Mouse (Mus musculus) CD4-positive helper T cell, adult 2 months (primary cell): Measurements from ENCODE around the gene Dab2.

Source experiments
- DNase-seq: peaks from one replicate; pipeline ENCODE4 v3.0.0-alpha.2; 2012; ENCODE audit warnings: low read depth, missing footprints, low spot score

The Dab2 gene

DNA sequence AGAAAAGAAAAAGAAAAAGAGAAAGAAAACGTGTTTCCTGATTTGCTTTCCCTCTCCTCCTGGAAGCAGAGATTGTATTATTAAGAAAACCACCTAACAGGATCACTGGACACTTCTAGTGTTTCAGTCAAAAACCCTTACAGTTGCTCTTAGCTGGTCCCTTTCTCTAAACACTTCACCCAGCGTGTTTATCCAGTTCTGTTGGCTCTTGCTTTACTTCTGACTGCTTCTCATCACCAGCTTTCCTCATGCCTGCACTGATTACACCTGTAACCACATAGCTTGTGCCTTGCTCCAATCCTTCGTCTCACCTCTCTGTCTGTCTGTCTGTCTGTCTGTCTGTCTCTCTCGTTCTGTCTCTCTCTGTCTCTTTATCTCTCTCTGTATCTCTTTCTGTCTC is 25.9 kb downstream of the Dab2 start:
- DNase-seq = no peak

DNA sequence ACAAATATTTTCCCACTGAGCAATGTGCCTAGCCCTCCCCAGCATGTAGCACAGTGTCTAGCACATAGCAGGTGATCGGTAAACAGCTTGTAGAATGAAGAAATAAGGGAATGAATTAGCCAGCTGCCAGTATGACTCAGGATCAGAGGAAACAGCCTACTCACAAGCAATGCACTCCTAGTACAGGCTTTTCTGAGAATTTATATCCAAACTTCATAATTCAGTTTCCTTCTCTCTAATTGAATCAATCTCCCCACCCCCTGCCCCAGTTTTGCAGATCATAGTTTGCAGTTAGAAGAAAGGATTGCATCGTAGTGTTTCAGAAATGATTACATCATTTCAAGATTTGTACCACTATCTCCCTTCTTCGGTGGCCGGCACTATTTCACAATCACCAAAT is 26.4 kb downstream of the Dab2 start:
- no peak for DNase-seq

DNA sequence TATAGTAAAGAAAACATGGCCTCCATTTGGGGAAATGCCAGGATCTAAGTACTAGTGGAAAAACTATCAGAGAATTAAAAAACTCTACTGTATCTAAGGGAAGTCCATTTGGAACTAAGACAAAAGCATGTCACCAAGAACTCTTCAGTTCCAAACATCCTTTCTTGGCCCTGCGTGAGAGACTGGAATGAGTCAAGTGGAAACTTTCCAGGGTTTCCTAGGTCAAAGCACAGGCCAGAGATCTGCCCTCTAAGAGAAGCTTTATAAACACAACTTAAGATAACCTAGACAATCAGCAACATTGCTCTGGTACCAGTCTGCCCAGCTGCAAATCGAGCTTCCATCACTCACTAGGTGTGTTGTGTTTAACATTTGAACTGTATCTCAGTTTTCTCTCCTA is 31.8 kb downstream of the Dab2 start:
- no peak for DNase-seq

- no peak for DNase-seq
Observed at GRCm38 (mm10) chr15:6334664-6335206, 35.1 kb downstream of the Dab2 start.

DNA sequence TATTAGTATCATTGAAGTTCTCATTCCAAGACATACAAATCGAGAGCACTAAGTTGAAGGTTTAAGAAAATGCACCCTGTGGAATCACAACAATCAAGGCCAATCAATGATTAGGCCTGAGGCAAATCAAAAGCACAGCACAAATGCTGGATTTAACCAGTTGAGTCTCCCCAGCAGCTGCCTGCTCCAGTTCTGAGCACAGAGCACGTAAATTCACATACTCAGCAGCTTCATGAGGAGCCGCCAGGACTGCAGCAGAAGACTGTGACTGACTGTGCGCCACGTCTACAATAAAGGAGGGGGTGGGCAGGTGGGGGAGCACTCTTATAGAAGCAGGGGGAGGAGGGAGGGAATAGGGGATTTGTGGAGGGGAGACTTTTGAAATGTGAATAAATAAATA is 40.2 kb downstream of the Dab2 start:
- DNase-seq = no peak

DNA sequence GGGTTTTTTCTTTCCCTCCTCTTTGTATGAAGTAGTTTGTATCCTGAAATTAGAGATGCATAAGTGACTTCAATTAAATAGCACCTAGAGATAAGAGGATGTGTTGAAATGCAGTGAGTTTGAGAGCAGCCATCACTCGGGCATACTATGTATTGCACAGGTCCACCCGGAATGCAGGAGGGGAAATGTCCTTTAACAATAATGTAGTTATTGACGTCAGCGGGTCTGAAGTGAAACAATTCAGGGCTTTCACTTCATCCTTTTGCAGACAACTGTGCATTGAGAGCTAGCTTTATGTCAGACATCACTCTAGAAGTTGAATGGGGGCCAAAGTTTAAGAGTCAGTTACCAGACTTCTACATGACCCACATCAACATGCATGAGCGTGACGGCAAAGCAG is 40.8 kb downstream of the Dab2 start:
- no peak for DNase-seq

DNA sequence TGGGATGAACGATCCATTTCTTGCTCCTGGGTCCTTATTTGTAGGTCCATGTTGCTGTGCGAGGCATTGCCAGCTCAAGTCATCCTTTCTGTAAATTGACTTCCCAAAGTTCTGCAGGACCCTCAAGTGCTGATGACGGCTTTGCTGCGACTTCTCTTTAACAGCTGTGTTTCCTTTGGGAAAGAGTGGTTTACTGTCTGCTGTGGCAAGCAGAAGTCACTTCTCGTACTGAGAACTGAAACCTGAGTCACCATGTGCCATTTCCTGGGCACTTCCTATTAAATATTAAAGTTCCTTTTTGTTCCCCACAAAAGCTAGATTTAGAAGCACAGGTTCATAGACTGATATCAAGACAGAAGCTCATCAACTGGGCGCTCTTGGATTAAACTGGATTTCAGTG is 41.8 kb downstream of the Dab2 start:
- no peak for DNase-seq

DNA sequence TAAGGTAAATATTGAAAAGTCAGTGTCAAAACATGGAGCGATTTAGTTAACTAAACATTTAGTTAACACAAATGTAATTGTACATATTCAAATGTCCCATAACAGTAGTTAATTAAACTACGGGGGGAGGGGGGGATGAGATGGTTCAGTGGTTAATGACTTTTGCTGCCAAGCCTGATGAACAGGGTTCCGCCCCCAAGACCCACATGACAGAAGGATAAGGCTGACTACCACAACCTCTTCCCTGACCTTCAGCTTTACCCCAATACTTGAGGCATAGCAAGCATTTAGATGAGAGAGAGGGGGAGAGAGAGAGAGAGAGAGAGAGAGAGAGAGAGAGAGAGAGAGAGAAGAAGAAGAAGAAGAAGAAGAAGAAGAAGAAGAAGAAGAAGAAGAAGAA is 54.3 kb downstream of the Dab2 start:
- no peak for DNase-seq

DNA sequence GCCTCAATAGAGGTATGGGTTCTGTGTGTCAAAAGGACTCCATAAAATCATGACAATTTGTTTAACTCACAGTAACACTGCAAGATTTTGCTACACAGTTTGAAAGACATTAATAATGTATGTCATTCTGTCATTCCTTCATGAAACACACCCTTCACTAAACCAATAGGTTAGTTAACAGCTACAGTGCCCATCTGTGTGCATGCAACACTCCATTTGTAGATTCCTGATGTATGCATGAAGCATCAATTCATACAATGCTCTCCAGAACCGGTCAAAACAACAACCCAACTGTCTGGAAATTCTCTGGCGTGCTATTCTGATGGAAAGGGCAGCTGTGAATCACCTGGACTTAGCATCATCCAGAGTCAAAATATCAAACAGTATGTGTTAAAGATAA is 60.3 kb downstream of the Dab2 start:
- DNase-seq = no peak

- no peak for DNase-seq
Observed at GRCm38 (mm10) chr15:6369974-6370373, 70.4 kb downstream of the Dab2 start.

DNA sequence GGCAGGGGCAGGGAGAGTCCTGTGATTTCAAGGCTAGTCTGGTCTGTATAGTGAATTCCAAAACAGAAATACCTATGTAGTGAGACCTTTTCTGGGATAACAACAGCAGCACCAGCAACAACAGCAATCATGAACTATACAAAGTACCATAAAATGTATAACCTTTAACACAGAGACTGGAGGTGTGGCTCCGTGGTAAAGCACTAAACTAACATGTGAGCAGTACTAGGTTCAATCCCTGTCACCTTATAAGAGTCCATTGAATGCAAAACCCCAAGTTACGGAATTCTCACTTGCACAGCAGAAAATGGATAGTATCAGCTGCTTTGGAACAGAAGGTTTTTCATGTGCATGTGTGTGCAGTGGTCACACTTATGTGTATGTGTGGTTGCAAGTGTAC is 71.9 kb downstream of the Dab2 start:
- DNase-seq = no peak

- DNase-seq = no peak
Observed at GRCm38 (mm10) chr15:6375016-6375415, 75.4 kb downstream of the Dab2 start.

GRCm38 (mm10) chr15:6376001-6376400 is 76.4 kb downstream of the Dab2 start:
- no peak for DNase-seq

- no peak for DNase-seq
Observed at GRCm38 (mm10) chr15:6376785-6377184, 77.2 kb downstream of the Dab2 start.

DNA sequence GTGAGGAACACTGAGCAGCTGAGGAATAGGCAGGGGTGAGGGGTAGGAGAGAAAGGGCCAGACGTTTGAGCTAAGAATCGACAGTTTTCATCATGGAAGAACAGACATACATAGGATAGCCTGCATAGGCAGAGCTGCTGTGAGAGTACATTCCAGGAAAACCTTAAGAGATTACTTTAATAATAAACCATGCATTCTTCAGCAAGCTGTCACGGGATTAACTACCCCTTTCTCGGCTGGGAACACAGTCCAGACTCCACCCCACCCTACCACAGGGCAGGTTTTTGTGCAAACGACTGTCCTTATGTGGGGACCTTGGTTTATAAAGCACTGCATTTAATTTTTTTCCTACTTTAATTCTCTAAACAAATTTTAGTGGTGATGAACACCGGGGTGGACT is 84.4 kb downstream of the Dab2 start:
- no peak for DNase-seq

GRCm38 (mm10) chr15:6385241-6385640 is 85.7 kb downstream of the Dab2 start:
- DNase-seq = no peak

- peak; percentile 5 for DNase-seq
Observed at GRCm38 (mm10) chr15:6386159-6386951, 86.8 kb downstream of the Dab2 start.

DNA sequence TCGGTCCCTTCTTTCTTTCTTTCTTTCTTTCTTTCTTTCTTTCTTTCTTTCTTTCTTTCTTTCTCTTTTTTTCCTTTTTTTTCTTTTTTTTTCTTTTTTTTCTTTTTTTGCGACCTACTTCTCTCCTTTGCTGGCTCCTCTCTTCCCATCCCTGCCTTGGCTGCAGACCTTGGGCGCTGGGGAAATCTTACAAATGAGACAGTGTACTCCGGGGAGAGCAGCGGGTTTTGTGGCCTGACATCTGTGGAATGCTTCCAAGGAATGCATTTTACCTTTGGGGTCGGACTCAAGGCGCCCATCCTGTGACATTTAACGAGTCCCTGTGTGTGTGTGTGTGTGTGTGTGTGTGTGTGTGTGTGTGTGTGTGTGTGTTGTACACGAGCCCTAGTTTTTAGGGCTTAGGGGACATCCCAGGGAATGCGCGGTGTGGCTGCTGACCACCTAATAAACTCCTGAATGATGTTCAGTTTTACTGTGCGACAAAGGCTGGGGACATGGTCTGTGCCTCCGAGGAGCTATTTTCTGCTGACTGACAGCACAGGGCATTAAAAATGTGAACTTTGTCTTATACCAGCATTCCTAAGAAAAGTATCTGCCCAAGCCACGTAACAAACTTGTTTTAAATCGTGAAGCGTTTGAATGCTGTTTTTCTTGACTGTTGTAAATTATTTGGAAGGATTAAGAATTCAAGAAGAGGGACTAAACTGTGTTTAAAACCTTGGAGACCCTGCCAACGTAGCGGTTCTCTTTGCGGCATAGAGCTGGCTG is 87.6 kb downstream of the Dab2 start:
- DNase-seq = no peak

GRCm38 (mm10) chr15:6387729-6388070 is 88.1 kb downstream of the Dab2 start:
- no peak for DNase-seq

DNA sequence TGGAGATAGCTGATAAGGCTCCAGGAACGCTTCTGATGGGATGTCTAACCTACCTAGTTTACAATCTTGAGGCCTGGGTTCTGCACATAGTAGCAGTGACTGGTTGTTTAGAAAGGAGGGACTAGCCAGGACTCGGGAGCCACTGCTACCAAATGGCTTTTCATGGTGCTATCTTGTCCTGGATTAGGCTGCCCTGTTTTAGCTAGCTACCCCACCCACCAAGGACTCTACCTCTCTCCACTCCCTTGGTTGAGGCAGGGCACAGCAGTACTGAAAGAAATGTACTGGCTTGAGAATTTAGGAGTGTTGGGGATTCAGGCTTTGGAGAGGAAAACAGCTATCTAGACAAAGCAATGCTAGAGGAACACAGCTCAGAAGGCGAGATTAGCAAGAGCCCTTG is 88.6 kb downstream of the Dab2 start:
- DNase-seq = no peak

GRCm38 (mm10) chr15:6388631-6389030 is 89.0 kb downstream of the Dab2 start:
- DNase-seq = no peak

DNA sequence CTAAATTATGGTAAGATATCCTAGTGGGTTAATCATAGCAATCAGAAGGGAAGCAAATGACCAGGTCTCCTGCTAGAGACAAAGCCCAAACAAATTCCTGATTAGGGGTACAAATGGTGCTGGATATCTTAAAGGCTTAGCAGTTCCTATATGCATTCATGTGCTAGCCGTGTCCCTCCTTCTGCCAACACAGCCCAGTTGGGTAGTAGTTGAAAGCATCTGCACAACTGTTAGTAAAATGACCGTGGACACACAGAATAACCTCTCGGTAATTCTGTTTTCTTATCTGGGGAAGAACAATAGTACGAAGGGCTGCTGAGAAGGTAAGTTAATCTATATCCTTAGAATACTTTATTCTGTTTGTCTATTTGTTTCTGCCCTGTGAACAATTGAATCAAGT is 90.5 kb downstream of the Dab2 start:
- no peak for DNase-seq

- DNase-seq = no peak
Observed at GRCm38 (mm10) chr15:6390657-6391056, 91.1 kb downstream of the Dab2 start.
